Mouse (Mus musculus) ES-E14 (cell line): ENCODE results near the gene Deaf1.

Experiments
- CHD2 ChIP-seq: IDR thresholded peaks from 2 replicates; pipeline ENCODE4 v1.6.1; 2014; ENCODE audit warnings: mild to moderate bottlenecking, low read depth, low read length, inconsistent platforms
- HCFC1 ChIP-seq: IDR thresholded peaks from 2 replicates; pipeline ENCODE4 v1.6.1; 2012; ENCODE audit warnings: low read length, inconsistent platforms, borderline replicate concordance; ENCODE audit not compliant: insufficient read depth
- MAFK ChIP-seq: IDR thresholded peaks from 2 replicates; pipeline ENCODE4 v1.6.1; 2014; ENCODE audit warnings: mild to moderate bottlenecking, low read depth, low read length, inconsistent platforms; ENCODE audit not compliant: insufficient read depth
- ZC3H11A ChIP-seq: IDR thresholded peaks from 2 replicates; pipeline ENCODE4 v1.6.1; 2012; ENCODE audit warnings: low read depth, mild to moderate bottlenecking, inconsistent platforms, low read length, borderline replicate concordance

GRCm38 (mm10) chr7:141265411-141265738 is 62.1 kb downstream of the Deaf1 start:
- no peak for TF ChIP-seq MAFK
- TF ChIP-seq CHD2: no peak
- TF ChIP-seq ZC3H11A: no peak
- TF ChIP-seq HCFC1: no peak
